Mouse (Mus musculus): ENCODE measurements around the gene Rbpms2. TPM values are rescaled to one million over a fixed set of nuclear protein-coding genes. Genes with fewer than 3 reads are reported as not detected.
A peak's percentile ranks its signal among the peaks of the same experiment; 100 is the strongest.
"Not testable (repeated sequence)": the region's sequence is repeated elsewhere in the genome, so short reads cannot be mapped to it uniquely, and the experiment has no call there.

Rbpms2 gene
- polyA plus RNA-seq, 1 experiment from 2014 or later = 23.5 TPM

DNA sequence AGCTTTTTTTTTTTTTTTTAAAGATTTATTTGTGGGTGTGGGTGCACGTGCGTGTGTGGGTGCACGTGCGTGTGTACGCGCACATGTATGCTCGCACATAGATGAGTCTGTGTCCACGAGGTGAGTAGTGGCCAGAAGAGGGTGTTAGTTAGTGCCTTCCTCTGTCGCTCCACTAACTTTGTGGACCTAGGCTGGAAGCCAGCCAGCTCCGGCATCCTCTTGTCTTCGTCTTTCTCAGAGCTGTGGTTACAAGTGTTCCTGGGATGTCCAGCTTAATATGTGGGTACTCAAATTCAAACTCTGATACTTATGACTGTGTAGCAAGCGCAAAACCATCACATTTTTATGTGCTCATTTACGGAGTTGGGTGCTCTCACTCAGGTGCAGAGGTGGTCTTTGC is 19.3 kb downstream of the Rbpms2 start:
- no peaks in the 10 kb centered on the region for H3K36me3 ChIP-seq (replicated peaks; ENCODE audit: insufficient read depth, low read length)
- 87% methylated on average over 13 of the region's 13 CpGs for WGBS (ENCODE audit: insufficient replicate concordance)
- H3K9me3 ChIP-seq (ENCODE audit: low read length) = no peaks in the 10 kb centered on the region
- H3K4me3 ChIP-seq (ENCODE audit: low read depth, low read length) = no peak overlapping the region
- H3K27ac ChIP-seq (ENCODE audit: low read depth) = no peak overlapping the region
- no peak for DNase-seq
- H3K4me2 ChIP-seq (ENCODE audit: low read depth, low read length) = no peak overlapping the region
- no peaks in the 10 kb centered on the region for H3K27me3 ChIP-seq (ENCODE audit: insufficient read depth, low read length)
- ATAC-seq = no peak
- TF ChIP-seq EP300 (IDR thresholded peaks at IDR 0.05; ENCODE audit: low read depth) (no peak), CTCF (IDR thresholded peaks at IDR 0.05; ENCODE audit: low read depth) (no peak)
- no peak overlapping the region for H3K9ac ChIP-seq (replicated peaks)
- H3K4me1 ChIP-seq (ENCODE audit: insufficient read depth) = no peaks in the 10 kb centered on the region; the same call in 1 of the 2 replicates

- no peak for DNase-seq
- no peak for ATAC-seq
- Histone ChIP-seq H3K9ac (replicated peaks) (no peak overlapping the region), H3K4me1 (ENCODE audit: insufficient read depth) (no peaks in the 10 kb centered on the region; the same call in 1 of the 2 replicates), H3K36me3 (replicated peaks; ENCODE audit: insufficient read depth, low read length) (no peaks in the 10 kb centered on the region), H3K27ac (ENCODE audit: low read depth) (no peak overlapping the region), H3K27me3 (ENCODE audit: insufficient read depth, low read length) (no peaks in the 10 kb centered on the region), H3K4me3 (ENCODE audit: low read depth, low read length) (no peak overlapping the region), H3K4me2 (ENCODE audit: low read depth, low read length) (no peak overlapping the region), H3K9me3 (ENCODE audit: low read length) (no peaks in the 10 kb centered on the region)
- 20% methylated on average over 1 of the region's 1 CpGs for WGBS (ENCODE audit: insufficient replicate concordance)
- no peak for TF ChIP-seq CTCF (IDR thresholded peaks at IDR 0.05; ENCODE audit: low read depth)
- no peak for TF ChIP-seq EP300 (IDR thresholded peaks at IDR 0.05; ENCODE audit: low read depth)
These were observed 20.5 kb downstream of the Rbpms2 start for GRCm38 (mm10) chr9:65649997-65650396.

DNA sequence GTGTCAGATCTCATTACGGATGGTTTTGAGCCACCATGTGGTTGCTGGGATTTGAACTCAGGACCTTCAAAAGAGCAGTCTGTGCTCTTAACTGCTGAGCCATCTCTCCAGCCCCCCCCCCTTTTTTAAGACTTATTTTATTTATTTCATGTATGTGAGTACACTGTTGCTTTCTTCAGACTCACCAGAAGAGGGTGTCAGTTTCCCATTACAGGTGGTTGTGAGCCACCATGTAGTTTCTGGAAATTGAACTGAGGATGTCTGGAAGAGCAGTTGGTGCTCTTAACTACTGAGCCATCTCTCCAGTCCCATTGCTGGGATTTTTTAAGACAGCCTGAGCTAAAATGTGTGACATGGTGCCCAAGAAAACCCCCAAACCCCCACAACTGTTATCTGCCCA is 22.5 kb downstream of the Rbpms2 start:
- H3K27me3 ChIP-seq (ENCODE audit: insufficient read depth, low read length); H3K36me3 ChIP-seq (replicated peaks; ENCODE audit: insufficient read depth, low read length); H3K27ac ChIP-seq (ENCODE audit: low read depth); H3K4me2 ChIP-seq (ENCODE audit: low read depth, low read length); DNase-seq; ATAC-seq; H3K9ac ChIP-seq (replicated peaks); H3K4me1 ChIP-seq (ENCODE audit: insufficient read depth); H3K9me3 ChIP-seq (ENCODE audit: low read length); H3K4me3 ChIP-seq (ENCODE audit: low read depth, low read length): not testable (repeated sequence)
- TF ChIP-seq CTCF (IDR thresholded peaks at IDR 0.05; ENCODE audit: low read depth) = peak; percentile 39
- WGBS (ENCODE audit: insufficient replicate concordance) = 83% methylated on average over 1 of the region's 1 CpGs

GRCm38 (mm10) chr9:65653741-65654140 is 24.3 kb downstream of the Rbpms2 start:
- Histone ChIP-seq H3K27ac (ENCODE audit: low read depth) (no peak overlapping the region), H3K9ac (replicated peaks) (no peak overlapping the region), H3K36me3 (replicated peaks; ENCODE audit: insufficient read depth, low read length) (no peaks in the 10 kb centered on the region), H3K4me1 (ENCODE audit: insufficient read depth) (no peaks in the 10 kb centered on the region; the same call in 1 of the 2 replicates), H3K4me2 (ENCODE audit: low read depth, low read length) (no peak overlapping the region), H3K27me3 (ENCODE audit: insufficient read depth, low read length) (no peaks in the 10 kb centered on the region), H3K4me3 (ENCODE audit: low read depth, low read length) (no peak overlapping the region), H3K9me3 (ENCODE audit: low read length) (no peaks in the 10 kb centered on the region)
- WGBS (ENCODE audit: insufficient replicate concordance) = 72% methylated on average over 4 of the region's 4 CpGs
- ATAC-seq (no peak), DNase-seq (no peak)
- TF ChIP-seq CTCF (IDR thresholded peaks at IDR 0.05; ENCODE audit: low read depth) (no peak), EP300 (IDR thresholded peaks at IDR 0.05; ENCODE audit: low read depth) (no peak)

DNA sequence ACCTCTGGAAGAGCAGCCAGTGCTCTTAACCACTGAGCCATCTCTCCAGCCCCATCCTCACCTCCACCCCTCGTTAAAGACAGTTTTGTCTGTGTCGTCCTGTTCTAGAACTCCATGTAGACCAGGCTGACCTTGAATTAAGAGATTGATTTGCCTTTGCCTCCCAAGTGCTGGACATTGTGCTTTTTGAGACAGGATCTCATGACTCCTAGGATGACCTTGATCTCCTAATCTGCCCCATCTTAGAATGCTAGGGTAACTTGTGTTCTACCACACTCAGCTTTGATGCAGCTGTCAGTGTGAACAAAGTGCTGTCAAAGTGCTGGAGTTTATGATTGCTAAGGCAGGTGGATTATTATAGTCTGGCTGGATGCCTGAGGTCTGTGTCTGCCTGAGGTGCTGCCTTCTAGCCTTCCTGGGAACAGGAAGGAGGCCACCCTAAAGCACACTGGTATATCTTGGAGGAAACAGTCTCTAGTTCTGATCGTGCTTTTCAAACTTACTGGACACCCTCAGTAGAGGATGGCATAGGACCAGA is 25.3 kb downstream of the Rbpms2 start:
- no peak for DNase-seq
- Histone ChIP-seq H3K9ac (replicated peaks) (no peak overlapping the region), H3K36me3 (replicated peaks; ENCODE audit: insufficient read depth, low read length) (no peaks in the 10 kb centered on the region), H3K4me3 (ENCODE audit: low read depth, low read length) (no peak overlapping the region), H3K4me2 (ENCODE audit: low read depth, low read length) (no peak overlapping the region), H3K27ac (ENCODE audit: low read depth) (no peak overlapping the region), H3K27me3 (ENCODE audit: insufficient read depth, low read length) (no peaks in the 10 kb centered on the region), H3K4me1 (ENCODE audit: insufficient read depth) (no peaks in the 10 kb centered on the region; the same call in 1 of the 2 replicates), H3K9me3 (ENCODE audit: low read length) (no peaks in the 10 kb centered on the region)
- WGBS (ENCODE audit: insufficient replicate concordance) = 74% methylated on average over 3 of the region's 3 CpGs
- no peak for ATAC-seq
- TF ChIP-seq CTCF (IDR thresholded peaks at IDR 0.05; ENCODE audit: low read depth) (no peak), EP300 (IDR thresholded peaks at IDR 0.05; ENCODE audit: low read depth) (no peak)

GRCm38 (mm10) chr9:65655540-65655939 is 26.1 kb downstream of the Rbpms2 start:
- Histone ChIP-seq H3K4me1 (ENCODE audit: insufficient read depth) (no peaks in the 10 kb centered on the region; the same call in 1 of the 2 replicates), H3K36me3 (replicated peaks; ENCODE audit: insufficient read depth, low read length) (no peaks in the 10 kb centered on the region), H3K27ac (ENCODE audit: low read depth) (no peak overlapping the region), H3K9ac (replicated peaks) (no peak overlapping the region), H3K4me3 (ENCODE audit: low read depth, low read length) (no peak overlapping the region), H3K9me3 (ENCODE audit: low read length) (no peaks in the 10 kb centered on the region), H3K4me2 (ENCODE audit: low read depth, low read length) (no peak overlapping the region), H3K27me3 (ENCODE audit: insufficient read depth, low read length) (no peaks in the 10 kb centered on the region)
- DNase-seq = peak; percentile 20
- TF ChIP-seq CTCF (IDR thresholded peaks at IDR 0.05; ENCODE audit: low read depth) (no peak), EP300 (IDR thresholded peaks at IDR 0.05; ENCODE audit: low read depth) (no peak)
- 39% methylated on average over 8 of the region's 8 CpGs for WGBS (ENCODE audit: insufficient replicate concordance)
- ATAC-seq = no peak

DNA sequence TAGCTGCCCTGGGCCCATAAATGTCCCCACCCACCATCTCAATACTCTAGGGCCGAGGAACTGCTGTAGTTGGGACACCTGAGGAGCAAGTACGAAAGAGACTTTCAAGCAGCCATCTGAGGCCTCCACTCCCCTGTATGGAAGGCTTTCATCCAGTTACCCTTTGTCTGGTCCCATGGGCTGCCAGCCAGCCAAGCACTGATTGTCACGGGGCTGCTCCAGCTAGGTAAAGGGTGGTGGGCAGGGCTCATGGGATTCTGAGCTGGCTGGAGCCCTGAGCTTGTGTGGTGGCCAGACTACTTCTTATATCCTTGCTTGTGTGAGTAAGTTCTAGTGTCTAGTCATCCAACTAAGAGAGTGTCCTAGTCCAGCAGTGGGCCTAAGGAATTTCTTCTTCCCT is 27.8 kb downstream of the Rbpms2 start:
- no peak overlapping the region for H3K4me2 ChIP-seq (ENCODE audit: low read depth, low read length)
- ATAC-seq (no peak), DNase-seq (no peak)
- no peaks in the 10 kb centered on the region; the same call in 1 of the 2 replicates for H3K4me1 ChIP-seq (ENCODE audit: insufficient read depth)
- no peaks in the 10 kb centered on the region for H3K27me3 ChIP-seq (ENCODE audit: insufficient read depth, low read length)
- H3K4me3 ChIP-seq (ENCODE audit: low read depth, low read length) = no peak overlapping the region
- H3K9ac ChIP-seq (replicated peaks) = no peak overlapping the region
- H3K9me3 ChIP-seq (ENCODE audit: low read length) = no peaks in the 10 kb centered on the region
- 77% methylated on average over 3 of the region's 3 CpGs for WGBS (ENCODE audit: insufficient replicate concordance)
- H3K36me3 ChIP-seq (replicated peaks; ENCODE audit: insufficient read depth, low read length) = no peaks in the 10 kb centered on the region
- no peak overlapping the region for H3K27ac ChIP-seq (ENCODE audit: low read depth)
- no peak for TF ChIP-seq EP300 (IDR thresholded peaks at IDR 0.05; ENCODE audit: low read depth)
- no peak for TF ChIP-seq CTCF (IDR thresholded peaks at IDR 0.05; ENCODE audit: low read depth)
